Mouse (Mus musculus) megakaryocyte, embryonic 14.5 days (primary cell): ENCODE measurements at regions not wholly inside any gene's neighbourhood (a gene's known extent, or its start where the extent isn't known, plus 50 kb on each side); places are given as distances from the start of the nearest gene placed in this dataset.

Source experiments
- FLI1 ChIP-seq: IDR thresholded peaks from 2 replicates; pipeline ENCODE4 v1.6.1; 2012; ENCODE audit warnings: low read length, inconsistent platforms, mixed read lengths
- GATA1 ChIP-seq: IDR thresholded peaks from 3 replicates; pipeline ENCODE4 v1.6.1; 2012; ENCODE audit warnings: mixed read lengths, low read length, inconsistent platforms, borderline replicate concordance

DNA sequence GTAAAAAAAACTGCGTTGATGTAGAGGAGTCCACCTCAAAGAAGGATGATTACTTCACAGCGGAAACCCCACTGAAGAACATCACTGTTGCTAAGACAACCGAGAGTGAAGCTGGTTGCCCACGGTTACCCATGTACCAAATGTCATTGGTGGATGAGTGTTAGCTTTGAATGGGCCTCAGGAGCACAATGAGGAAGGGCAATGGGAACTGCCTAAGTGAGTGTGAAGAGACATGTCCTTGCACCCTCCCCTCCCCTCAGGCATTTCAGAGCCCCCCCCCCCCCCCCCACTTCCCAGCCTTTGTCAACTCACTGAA is 96.1 kb upstream of the Chd2 start:
- TF ChIP-seq GATA1 (no peak), FLI1 (no peak)
